Mouse (Mus musculus) MEL (cell line): ENCODE data around the gene Uap1.

ENCODE experiments used
- BHLHE40 ChIP-seq: IDR thresholded peaks from 2 replicates; pipeline ENCODE4 v1.6.1; 2012; ENCODE audit warnings: low read depth, mild to moderate bottlenecking, inconsistent platforms, low read length, improper control_type of control experiment, borderline replicate concordance
- CHD2 ChIP-seq: IDR thresholded peaks from 2 replicates; pipeline ENCODE4 v1.6.1; 2011; ENCODE audit warnings: low read length, improper control_type of control experiment
- CTCF ChIP-seq, 3 experiments: IDR thresholded peaks in 2 of 3; conservative IDR thresholded peaks in 1 of 3; 2 replicates each; pipeline ENCODE4 v1.5.1; 2011 to 2012; ENCODE audit warnings: low read length in 3 of 3, low read depth in 2 of 3, mild to moderate bottlenecking in 2 of 3, improper control_type of control experiment in 1 of 3, inconsistent platforms in 1 of 3, mixed read lengths in 1 of 3, moderate library complexity in 1 of 3; ENCODE audit not compliant: control insufficient read depth in 1 of 3, insufficient read depth in 1 of 3, poor library complexity in 1 of 3, severe bottlenecking in 1 of 3
- EP300 ChIP-seq, 2 experiments: IDR thresholded peaks; 2 replicates each; pipeline ENCODE4 v1.6.1; 2011; ENCODE audit warnings: improper control_type of control experiment in 2 of 2, low read length in 2 of 2, low read depth in 1 of 2, mild to moderate bottlenecking in 1 of 2
- GATA1 ChIP-seq: IDR thresholded peaks from 2 replicates; pipeline ENCODE4 v1.6.1; 2011; ENCODE audit warnings: low read depth, low read length, improper control_type of control experiment
- KAT2A ChIP-seq: conservative IDR thresholded peaks from 2 replicates; pipeline ENCODE4 v1.6.1; 2012; ENCODE audit warnings: low read depth, low read length, improper control_type of control experiment, inconsistent platforms
- MAX ChIP-seq: IDR thresholded peaks from 2 replicates; pipeline ENCODE4 v1.6.1; 2011; ENCODE audit warnings: low read length, improper control_type of control experiment
- MEF2A ChIP-seq: IDR thresholded peaks from 2 replicates; pipeline ENCODE4 v1.6.1; 2014; ENCODE audit warnings: low read depth, mild to moderate bottlenecking, inconsistent platforms, low read length, improper control_type of control experiment; ENCODE audit not compliant: poor library complexity, insufficient replicate concordance, severe bottlenecking; ENCODE audit errors: extremely low read depth
- MYC ChIP-seq: IDR thresholded peaks from 2 replicates; pipeline ENCODE4 v1.6.1; 2011; ENCODE audit warnings: low read depth, mild to moderate bottlenecking, low read length, improper control_type of control experiment, moderate library complexity
- NRF1 ChIP-seq: IDR thresholded peaks from 2 replicates; pipeline ENCODE4 v1.6.1; 2014; ENCODE audit warnings: low read depth, mild to moderate bottlenecking, inconsistent platforms, low read length, improper control_type of control experiment, moderate library complexity; ENCODE audit not compliant: poor library complexity, insufficient read depth, severe bottlenecking
- TBP ChIP-seq: IDR thresholded peaks from 2 replicates; pipeline ENCODE4 v1.8.0; 2011; ENCODE audit warnings: low read depth, low read length, improper control_type of control experiment
- TCF12 ChIP-seq: IDR thresholded peaks from 2 replicates; pipeline ENCODE4 v1.6.1; 2014; ENCODE audit warnings: low read depth, mild to moderate bottlenecking, inconsistent platforms, low read length, improper control_type of control experiment, moderate library complexity
- USF1 ChIP-seq: IDR thresholded peaks from 2 replicates; pipeline ENCODE4 v1.6.1; 2014; ENCODE audit warnings: low read depth, mild to moderate bottlenecking, inconsistent platforms, low read length, improper control_type of control experiment, moderate library complexity
- ZNF384 ChIP-seq: IDR thresholded peaks from 2 replicates; pipeline ENCODE4 v1.6.1; 2012; ENCODE audit warnings: low read depth, mild to moderate bottlenecking, inconsistent platforms, low read length, improper control_type of control experiment

GRCm38 (mm10) chr1:170113616-170114015, 61.1 kb downstream of the Uap1 start:
- TF ChIP-seq USF1 (no peak), CTCF (IDR thresholded peaks at IDR 0.05 in 2 of 3, conservative IDR thresholded peaks at IDR 0.05 in 1 of 3; ENCODE audit: control insufficient read depth in 1 of 3, insufficient read depth in 1 of 3, low read depth in 2 of 3, low read length in 3 of 3, poor library complexity in 1 of 3, severe bottlenecking in 1 of 3) (no peak), EP300 (IDR thresholded peaks at IDR 0.05; ENCODE audit: low read depth in 1 of 2, low read length in 2 of 2) (no peak), TCF12 (no peak), MAX (no peak), GATA1 (no peak), BHLHE40 (no peak), CHD2 (no peak), MYC (no peak), ZNF384 (no peak), MEF2A (no peak), NRF1 (no peak), KAT2A (no peak), TBP (no peak)
